Mouse (Mus musculus) embryonic facial prominence, embryonic 12.5 days (tissue): ENCODE data around the gene Serinc4. TPM values are rescaled to one million over a fixed set of nuclear protein-coding genes. Genes with fewer than 3 reads are reported as not detected.
"Not testable (repeated sequence)": the region's sequence is repeated elsewhere in the genome, so short reads cannot be mapped to it uniquely, and the experiment has no call there.

Experiments used
- ATAC-seq: fragments of 200-750 bp; cut with Nextera tagmentation; 2 replicates; pipeline ENCODE4 v1.8.0; 2017; ENCODE audit not compliant: insufficient number of reproducible peaks, insufficient read depth, low FRiP score, low TSS enrichment
- H3K27ac ChIP-seq: fragments of 300-500 bp; sonication (generic); 2 replicates; pipeline ENCODE4 v1.5.1; 2016; ENCODE audit warnings: mild to moderate bottlenecking
- H3K27me3 ChIP-seq: fragments of 300-500 bp; sonication (generic); 2 replicates; pipeline ENCODE4 v1.6.1; 2016; ENCODE audit warnings: mild to moderate bottlenecking, moderate library complexity
- H3K36me3 ChIP-seq: fragments of 300-500 bp; sonication (generic); 2 replicates; pipeline ENCODE4 v1.6.1; 2016; ENCODE audit warnings: mild to moderate bottlenecking
- H3K4me1 ChIP-seq: fragments of 300-500 bp; sonication (generic); 2 replicates; pipeline ENCODE4 v1.6.1; 2016
- H3K4me2 ChIP-seq: fragments of 300-500 bp; sonication (generic); replicated peaks from 2 replicates; pipeline ENCODE4 v1.6.1; 2016; ENCODE audit warnings: mild to moderate bottlenecking, moderate library complexity
- H3K4me3 ChIP-seq: fragments of 300-500 bp; sonication (generic); 2 replicates; pipeline ENCODE4 v1.5.1; 2016; ENCODE audit warnings: mild to moderate bottlenecking
- H3K9ac ChIP-seq: fragments of 300-500 bp; sonication (generic); 2 replicates; pipeline ENCODE4 v1.6.1; 2016; ENCODE audit warnings: mild to moderate bottlenecking, moderate library complexity
- H3K9me3 ChIP-seq: fragments of 300-500 bp; sonication (generic); 2 replicates; pipeline ENCODE4 v1.6.1; 2016; ENCODE audit warnings: mild to moderate bottlenecking, moderate library complexity
- WGBS: fragments of 180-500 bp; shearing (Covaris S2); methylation state at CpG from one replicate; pipeline ENCODE4 v1.1.7; 2016; 5-methylcytosine and 5-hydroxymethylcytosine counted together
- polyA plus RNA-seq: library from polyadenylated mRNA; unstranded; fragments of >200 nt; fragmentation: Nextera tagmentation; extraction: Ambion mirVana; gene quantifications from 2 replicates; pipeline ENCODE4 v1.2.1, GENCODE M21; 2016

Serinc4 gene
- polyA plus RNA-seq, 1 experiment from 2014 or later = not detected

DNA sequence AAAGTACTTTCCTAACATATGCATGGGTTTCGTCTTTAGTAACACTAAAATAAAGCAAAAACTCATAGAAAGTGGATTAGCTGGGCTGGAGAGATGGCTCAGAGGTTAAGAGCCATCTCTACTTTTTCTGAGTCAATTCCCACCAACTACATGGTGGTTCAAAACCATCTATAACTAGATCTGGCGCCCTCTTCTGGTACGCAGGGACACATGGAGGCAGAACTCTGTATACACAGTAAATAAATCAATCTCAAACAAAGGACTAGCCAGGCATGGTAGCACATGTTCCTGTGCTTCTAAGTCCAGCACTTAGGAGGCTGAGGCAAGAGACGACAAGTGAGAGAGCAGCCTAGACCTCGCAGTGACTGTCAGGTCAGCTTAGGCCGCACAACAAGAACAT lies 12.4 kb upstream of the Serinc4 start:
- not testable (repeated sequence) for H3K4me1 ChIP-seq, H3K9ac ChIP-seq, H3K27ac ChIP-seq, H3K27me3 ChIP-seq, H3K4me3 ChIP-seq, H3K36me3 ChIP-seq, H3K4me2 ChIP-seq, H3K9me3 ChIP-seq, ATAC-seq
- 97% methylated on average over 3 of the region's 6 CpGs for WGBS

DNA sequence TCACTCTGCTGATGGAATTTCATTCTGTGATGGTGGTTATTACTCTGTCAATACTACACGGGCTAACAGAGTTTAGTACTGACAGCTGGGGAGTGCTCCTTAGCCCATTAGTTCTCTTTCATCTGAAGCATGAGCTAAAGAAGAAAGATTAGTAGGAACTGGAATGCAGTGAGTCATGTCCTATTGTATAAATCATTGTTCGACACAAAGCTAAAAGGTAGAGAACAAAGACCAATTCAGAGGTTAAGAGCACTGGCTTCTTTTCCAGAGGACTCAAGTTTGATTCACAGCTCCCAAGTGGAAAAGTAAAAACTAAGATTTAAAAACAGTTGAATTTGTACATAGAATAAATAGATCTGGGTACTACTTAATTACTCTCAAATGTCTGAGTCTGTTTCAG lies 3.5 kb upstream of the Serinc4 start:
- Histone ChIP-seq H3K36me3 (peaks cover 14% of the 10 kb centered on the region), H3K9me3 (no peaks in the 10 kb centered on the region), H3K9ac (no peak overlapping the region), H3K4me1 (peaks cover 10% of the 10 kb centered on the region; the same call in 1 of the 2 replicates), H3K27ac (no peak overlapping the region), H3K27me3 (no peaks in the 10 kb centered on the region), H3K4me3 (no peak overlapping the region), H3K4me2 (no peak overlapping the region)
- 78% methylated on average over 2 of the region's 2 CpGs for WGBS
- no peak for ATAC-seq

GRCm38 (mm10) chr2:121455534-121455933 lies 1.0 kb downstream of the Serinc4 start:
- H3K9me3 ChIP-seq = no peaks in the 10 kb centered on the region
- H3K9ac ChIP-seq = no peak overlapping the region
- ATAC-seq = no peak
- no peak overlapping the region for H3K4me3 ChIP-seq
- no peaks in the 10 kb centered on the region for H3K27me3 ChIP-seq
- H3K4me2 ChIP-seq = no peak overlapping the region
- no peak overlapping the region for H3K27ac ChIP-seq
- 85% methylated on average over 5 of the region's 5 CpGs for WGBS
- peaks cover 38% of the 10 kb centered on the region for H3K36me3 ChIP-seq
- H3K4me1 ChIP-seq = peaks cover 24% of the 10 kb centered on the region

DNA sequence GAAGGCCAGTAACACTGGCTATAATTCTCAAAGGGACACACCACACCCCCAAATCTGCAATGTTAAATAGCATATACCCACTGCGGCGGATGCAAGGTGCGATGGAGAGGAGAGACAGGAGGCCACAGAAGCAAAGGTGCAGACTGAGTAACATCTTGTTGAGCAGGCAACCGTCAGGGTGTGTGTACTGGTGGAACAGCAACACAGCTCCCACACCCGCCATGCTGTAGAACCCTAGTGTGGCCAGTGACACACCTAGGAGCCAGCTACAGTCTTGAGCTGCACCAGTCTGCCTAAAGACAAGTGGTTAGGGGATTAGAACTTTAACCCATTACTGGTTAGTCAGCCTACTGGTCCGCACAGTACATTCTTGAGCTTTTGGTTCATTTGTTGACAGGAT lies 2.7 kb downstream of the Serinc4 start:
- no peak for ATAC-seq
- peaks cover 27% of the 10 kb centered on the region for H3K36me3 ChIP-seq

DNA sequence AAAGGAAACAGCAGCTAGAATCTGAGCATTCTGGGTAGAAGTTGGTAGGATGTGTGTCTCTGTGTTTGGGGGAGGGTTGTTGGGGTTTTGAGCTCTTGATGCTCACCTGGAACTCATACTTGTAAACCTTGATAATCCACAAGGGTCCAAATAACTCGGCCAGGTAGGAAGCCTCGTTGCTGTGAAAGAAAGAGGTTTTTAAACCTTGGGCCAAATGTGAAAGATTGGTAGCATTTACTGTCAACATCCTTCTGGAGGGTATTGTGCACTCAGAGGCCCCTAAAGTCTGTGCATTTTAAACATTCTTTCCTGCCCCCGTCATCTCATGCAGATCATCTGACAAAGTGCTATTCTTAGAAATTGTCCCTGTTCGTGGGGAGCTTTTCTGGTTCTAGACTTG lies 3.6 kb downstream of the Serinc4 start, which contains the start of gene Hypk:
Gene Hypk, plus strand, starts transcription at position 301 of the 400 bp plus-strand sequence.
- Histone ChIP-seq H3K4me2 (no peak within 1 kb of the TSS), H3K27me3 (no peaks in the 10 kb centered on the region), H3K9me3 (no peaks in the 10 kb centered on the region), H3K4me3 (no peak within 1 kb of the TSS), H3K4me1 (peaks cover 29% of the 10 kb centered on the region), H3K9ac (no peak within 1 kb of the TSS), H3K27ac (no peak within 1 kb of the TSS), H3K36me3 (peaks cover 24% of the 10 kb centered on the region)
- 79% methylated on average over 4 of the region's 4 CpGs for WGBS
- ATAC-seq = no peak

More for the DNA sequence above, 2.7 kb downstream of the Serinc4 start:
- Histone ChIP-seq H3K4me3 (no peak overlapping the region), H3K4me2 (no peak overlapping the region), H3K27ac (no peak overlapping the region), H3K27me3 (no peaks in the 10 kb centered on the region), H3K9me3 (no peaks in the 10 kb centered on the region), H3K9ac (no peak overlapping the region), H3K4me1 (peaks cover 29% of the 10 kb centered on the region)
- 88% methylated on average over 6 of the region's 6 CpGs for WGBS

DNA sequence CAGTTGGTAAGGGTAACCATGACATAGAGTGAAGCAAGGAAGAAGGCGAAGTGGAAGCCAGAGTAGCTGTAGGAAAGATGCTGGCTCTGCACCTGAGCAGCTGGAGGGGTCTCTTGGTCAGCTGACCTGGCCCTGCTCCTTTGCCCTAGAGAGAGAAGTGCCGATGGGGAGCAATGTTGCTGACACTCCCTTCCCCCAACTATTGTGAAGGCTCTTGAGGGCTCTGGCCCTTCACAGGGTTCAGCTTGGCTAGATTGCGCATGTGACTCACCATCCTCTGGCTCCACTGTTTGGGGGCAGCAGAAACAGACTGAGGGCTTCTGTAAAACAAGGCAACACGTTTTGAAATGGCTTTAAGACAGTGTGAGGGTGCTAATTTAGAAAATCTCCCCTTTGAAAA lies 4.2 kb downstream of the Serinc4 start:
- no peak overlapping the region for H3K9ac ChIP-seq
- H3K9me3 ChIP-seq = no peaks in the 10 kb centered on the region
- H3K36me3 ChIP-seq = peaks cover 24% of the 10 kb centered on the region
- no peaks in the 10 kb centered on the region for H3K27me3 ChIP-seq
- WGBS = 88% methylated on average over 4 of the region's 4 CpGs
- ATAC-seq = no peak
- H3K4me1 ChIP-seq = peaks cover 28% of the 10 kb centered on the region
- no peak overlapping the region for H3K4me2 ChIP-seq
- no peak overlapping the region for H3K4me3 ChIP-seq
- no peak overlapping the region for H3K27ac ChIP-seq

DNA sequence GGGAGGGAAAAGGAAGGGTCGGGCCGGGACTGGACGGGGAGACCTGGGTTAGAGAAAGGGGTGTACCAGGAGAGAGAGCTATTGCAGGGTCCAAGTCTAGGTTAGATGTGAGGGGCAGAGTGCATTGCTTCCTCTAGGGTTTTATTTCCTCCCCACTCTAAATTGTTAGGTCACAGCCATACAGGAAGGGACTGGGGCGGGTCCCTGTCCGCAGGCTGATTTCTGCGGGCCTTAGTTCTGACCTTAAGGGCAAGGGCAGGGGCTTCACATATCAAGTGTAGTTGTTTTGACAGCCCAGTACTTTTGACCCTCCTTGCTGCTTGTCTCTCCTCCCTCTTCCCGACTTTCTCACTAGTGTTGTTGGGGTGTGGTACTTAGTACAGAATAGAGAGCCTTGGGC lies 6.5 kb downstream of the Serinc4 start:
- peak overlapping the region; percentile 99 for H3K4me3 ChIP-seq
- 0 out of 2 replicates have a peak, but pooled peaks have one; percentile 4 for ATAC-seq
- peaks cover 22% of the 10 kb centered on the region for H3K4me1 ChIP-seq
- peak overlapping the region; percentile 97 for H3K27ac ChIP-seq
- no peaks in the 10 kb centered on the region for H3K9me3 ChIP-seq
- peak overlapping the region; percentile 97 for H3K9ac ChIP-seq
- WGBS = 3% methylated on average over 7 of the region's 7 CpGs
- peak overlapping the region; percentile 96 for H3K4me2 ChIP-seq
- H3K27me3 ChIP-seq = no peaks in the 10 kb centered on the region
- peaks cover 24% of the 10 kb centered on the region for H3K36me3 ChIP-seq

DNA sequence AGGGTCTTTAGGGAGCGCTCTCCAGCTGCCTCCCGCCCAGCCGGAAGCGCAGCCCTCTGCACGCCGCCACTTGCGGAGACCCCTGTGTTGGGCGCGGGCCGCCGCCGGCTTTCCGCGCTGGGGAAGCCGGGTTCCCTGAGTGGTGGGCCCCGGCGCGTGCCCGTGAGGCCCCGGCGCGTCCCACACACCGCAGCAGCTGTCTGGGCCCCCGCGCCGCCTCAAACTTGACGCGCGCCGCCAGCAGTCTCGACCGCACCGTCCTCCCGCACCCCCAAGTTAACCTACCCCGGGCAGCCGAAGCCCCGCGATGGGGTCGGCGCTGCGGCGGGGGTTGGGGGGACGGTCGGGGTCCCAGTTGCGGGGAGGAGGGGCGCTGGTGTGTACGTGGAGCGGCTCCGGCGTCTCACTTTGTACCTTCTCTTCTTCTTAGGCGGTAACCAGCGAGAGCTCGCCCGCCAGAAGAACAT lies 7.0 kb downstream of the Serinc4 start:
- H3K36me3 ChIP-seq = peaks cover 24% of the 10 kb centered on the region
- ATAC-seq = peak; percentile 72
- WGBS = under 1% methylated on average over 54 of the region's 54 CpGs
- H3K4me2 ChIP-seq = peak overlapping the region; percentile 96
- H3K9me3 ChIP-seq = no peaks in the 10 kb centered on the region
- H3K4me1 ChIP-seq = peaks cover 22% of the 10 kb centered on the region
- peak overlapping the region; percentile 97 for H3K9ac ChIP-seq
- H3K27me3 ChIP-seq = no peaks in the 10 kb centered on the region
- peak overlapping the region; percentile 97 for H3K27ac ChIP-seq
- peak overlapping the region; percentile 99 for H3K4me3 ChIP-seq

DNA sequence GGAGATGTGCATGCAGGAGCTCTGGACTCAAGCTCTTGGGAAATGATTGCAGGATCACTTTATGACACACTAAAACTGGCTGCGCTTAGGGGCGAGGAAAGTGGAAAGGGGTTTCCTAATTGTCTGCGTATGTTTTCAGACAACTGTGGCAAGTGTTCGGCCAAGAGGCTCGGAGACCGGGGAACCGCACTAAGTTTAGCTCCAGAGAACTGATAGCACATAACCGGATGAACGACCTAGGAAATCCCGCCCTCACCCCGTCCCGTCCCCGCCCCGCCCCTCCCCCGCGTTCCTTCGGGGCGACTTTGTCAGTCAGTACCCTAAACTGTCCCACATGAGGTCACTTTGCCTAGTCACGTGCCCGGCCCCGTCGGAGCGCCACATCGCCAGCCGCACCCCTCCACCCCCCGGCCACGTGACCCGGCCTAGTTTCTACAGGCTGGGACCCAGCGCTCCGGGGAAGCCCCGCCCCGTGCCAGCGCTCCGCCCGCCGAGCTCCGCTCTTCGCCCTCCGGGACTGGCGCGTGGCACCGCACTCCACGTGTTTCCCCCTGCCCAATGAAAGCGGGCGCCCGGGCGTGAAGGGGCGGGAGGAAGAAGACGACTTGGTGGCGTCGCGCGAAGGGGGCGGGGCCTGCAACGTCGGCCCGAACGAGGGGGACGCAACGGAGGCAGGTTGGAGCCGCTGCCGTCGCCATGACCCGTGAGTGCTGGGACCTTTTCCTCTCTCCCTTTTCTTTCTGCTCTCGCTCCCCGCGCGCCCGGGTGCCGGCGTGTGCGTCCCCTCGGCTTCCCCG lies 7.6 kb downstream of the Serinc4 start, which contains the start of gene Serf2:
Gene Serf2, plus strand, starts transcription at position 457 of the 797 bp plus-strand sequence.
- Histone ChIP-seq H3K4me1 (peaks cover 22% of the 10 kb centered on the region), H3K4me2 (peak within 1 kb of the TSS; percentile 96), H3K27ac (peak within 1 kb of the TSS; percentile 97), H3K4me3 (peak within 1 kb of the TSS; percentile 99), H3K9me3 (no peaks in the 10 kb centered on the region), H3K36me3 (peaks cover 21% of the 10 kb centered on the region), H3K27me3 (no peaks in the 10 kb centered on the region), H3K9ac (peak within 1 kb of the TSS; percentile 97)
- WGBS = under 1% methylated on average over 67 of the region's 74 CpGs
- ATAC-seq = peak; percentile 97

- no peak for ATAC-seq
- Histone ChIP-seq H3K4me1 (peaks cover 23% of the 10 kb centered on the region), H3K9ac (peak overlapping the region; percentile 44), H3K4me2 (peak overlapping the region; percentile 96), H3K27me3 (no peaks in the 10 kb centered on the region), H3K4me3 (peak overlapping the region; percentile 99), H3K9me3 (no peaks in the 10 kb centered on the region), H3K27ac (peak overlapping the region; percentile 97), H3K36me3 (peaks cover 14% of the 10 kb centered on the region)
- 16% methylated on average over 9 of the region's 9 CpGs for WGBS
Observed at GRCm38 (mm10) chr2:121448136-121448535, 8.4 kb downstream of the Serinc4 start.

- 87% methylated on average over 3 of the region's 3 CpGs for WGBS
- no peak for ATAC-seq
- no peak overlapping the region for H3K4me3 ChIP-seq
- H3K27ac ChIP-seq = no peak overlapping the region
- no peaks in the 10 kb centered on the region for H3K9me3 ChIP-seq
- H3K36me3 ChIP-seq = 0 out of 2 replicates have a peak, but pooled peaks cover 3% of the 10 kb centered on the region
- no peak overlapping the region for H3K4me2 ChIP-seq
- H3K9ac ChIP-seq = no peak overlapping the region
- peaks cover 30% of the 10 kb centered on the region for H3K4me1 ChIP-seq
- peaks cover 4% of the 10 kb centered on the region; the same call in 1 of the 2 replicates for H3K27me3 ChIP-seq
Observed at GRCm38 (mm10) chr2:121447006-121447405, 9.6 kb downstream of the Serinc4 start.

DNA sequence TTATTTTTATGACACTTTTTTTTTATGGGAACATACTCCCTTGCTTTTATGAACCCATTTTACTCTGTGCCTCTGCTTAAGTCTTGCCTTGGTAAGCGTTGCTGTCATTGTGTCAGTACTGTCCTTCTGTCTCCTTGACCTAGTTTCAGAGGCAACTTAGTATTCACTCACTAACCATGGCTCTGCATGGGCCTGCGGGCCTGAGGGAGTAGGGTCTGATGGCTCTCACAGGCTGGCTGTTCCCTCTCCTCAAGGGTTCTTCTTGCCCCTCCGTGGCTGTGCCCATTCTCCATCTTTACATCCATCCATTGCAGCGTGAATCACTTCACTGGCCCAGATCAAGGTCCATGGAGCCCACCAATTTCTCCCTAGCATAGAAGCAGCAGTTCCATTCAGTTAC lies 10.1 kb downstream of the Serinc4 start:
- WGBS = 84% methylated on average over 4 of the region's 4 CpGs
- no peaks in the 10 kb centered on the region for H3K9me3 ChIP-seq

More for the DNA sequence above, 10.1 kb downstream of the Serinc4 start:
- Histone ChIP-seq H3K36me3 (0 out of 2 replicates have a peak, but pooled peaks cover 2% of the 10 kb centered on the region), H3K4me3 (no peak overlapping the region), H3K4me2 (no peak overlapping the region), H3K9ac (no peak overlapping the region), H3K27me3 (peaks cover 9% of the 10 kb centered on the region; the same call in 1 of the 2 replicates), H3K4me1 (peaks cover 32% of the 10 kb centered on the region), H3K27ac (no peak overlapping the region)
- ATAC-seq = no peak
